Comparison of ENCODE assay signal across 22 mouse cellular contexts in genomic region chr11:118605570-118605969, GRCm38 (mm10).
"Had no signal": no experiment of that assay in that cellular context is flagged by ENCODE, and none has a peak within 500 bp of the region (broad histone marks: within the 10 kb centered on the region; RNA-seq: fewer than 3 reads in every experiment).

No protein-coding gene starts in this region.

- H3K4me1 ChIP-seq: liver, embryonic 13.5 days; stomach, embryonic 15.5 days had no signal

- H3K9ac ChIP-seq: limb, embryonic 13.5 days; liver, embryonic 13.5 days; liver, postnatal 0 days; lung, embryonic 14.5 days; midbrain, embryonic 13.5 days; neural tube, embryonic 12.5 days; neural tube, embryonic 15.5 days; stomach, embryonic 15.5 days had no signal

- H3K27me3 ChIP-seq: neural tube, embryonic 15.5 days had no signal

- H3K9me3 ChIP-seq: limb, embryonic 10.5 days; limb, embryonic 13.5 days; liver, embryonic 13.5 days; midbrain, embryonic 13.5 days; neural tube, embryonic 12.5 days; neural tube, embryonic 15.5 days; stomach, embryonic 15.5 days had no signal

- H3K27ac ChIP-seq: limb, embryonic 10.5 days; limb, embryonic 13.5 days; liver, embryonic 13.5 days; macrophage; midbrain, embryonic 13.5 days; neural tube, embryonic 12.5 days; neural tube, embryonic 15.5 days; stomach, embryonic 15.5 days had no signal

- H3K4me2 ChIP-seq: limb, embryonic 13.5 days; liver, embryonic 13.5 days; lung, embryonic 14.5 days; midbrain, embryonic 13.5 days; neural tube, embryonic 12.5 days; neural tube, embryonic 15.5 days; stomach, embryonic 15.5 days had no signal

- ATAC-seq: liver, postnatal 0 days; lung, postnatal 0 days; midbrain, embryonic 13.5 days; midbrain, embryonic 16.5 days had no signal

- H3K36me3 ChIP-seq: limb, embryonic 10.5 days; limb, embryonic 13.5 days; liver, embryonic 13.5 days; midbrain, embryonic 13.5 days; neural tube, embryonic 12.5 days; neural tube, embryonic 15.5 days; stomach, embryonic 15.5 days had no signal

- DNase-seq: kidney, adult 18-20 months; kidney, adult 9 months; kidney, postnatal 14 days; kidney, postnatal 4 days; layer of hippocampus, postnatal 36 days; liver; liver, embryonic 13.5 days; liver, postnatal 0 days; lung, embryonic 14.5 days; right cerebral cortex, adult 18-20 months; right cerebral cortex, postnatal 14 days; spleen, adult 18-20 months; thymus, postnatal 36 days had no signal

- H3K4me3 ChIP-seq: limb, embryonic 10.5 days; limb, embryonic 13.5 days; liver, embryonic 13.5 days; midbrain, embryonic 13.5 days; neural tube, embryonic 12.5 days; neural tube, embryonic 15.5 days; stomach, embryonic 15.5 days had no signal
